Mouse (Mus musculus) cortical plate, adult 2 months (tissue): ENCODE measurements around the gene Sorbs2.

Experiments
- CTCF ChIP-seq: fragments of 200-500 bp; IDR thresholded peaks from 2 replicates; pipeline ENCODE4 v1.5.1; 2011; ENCODE audit warnings: mild to moderate bottlenecking, control low read depth, low read length; ENCODE audit not compliant: insufficient read depth; ENCODE audit errors: extremely low read depth
- POLR2A ChIP-seq: fragments of 200-500 bp; IDR thresholded peaks from 2 replicates; pipeline ENCODE4 v1.6.1; 2011; ENCODE audit warnings: mild to moderate bottlenecking, low read length, control low read depth; ENCODE audit not compliant: insufficient read depth; ENCODE audit errors: extremely low read depth

DNA sequence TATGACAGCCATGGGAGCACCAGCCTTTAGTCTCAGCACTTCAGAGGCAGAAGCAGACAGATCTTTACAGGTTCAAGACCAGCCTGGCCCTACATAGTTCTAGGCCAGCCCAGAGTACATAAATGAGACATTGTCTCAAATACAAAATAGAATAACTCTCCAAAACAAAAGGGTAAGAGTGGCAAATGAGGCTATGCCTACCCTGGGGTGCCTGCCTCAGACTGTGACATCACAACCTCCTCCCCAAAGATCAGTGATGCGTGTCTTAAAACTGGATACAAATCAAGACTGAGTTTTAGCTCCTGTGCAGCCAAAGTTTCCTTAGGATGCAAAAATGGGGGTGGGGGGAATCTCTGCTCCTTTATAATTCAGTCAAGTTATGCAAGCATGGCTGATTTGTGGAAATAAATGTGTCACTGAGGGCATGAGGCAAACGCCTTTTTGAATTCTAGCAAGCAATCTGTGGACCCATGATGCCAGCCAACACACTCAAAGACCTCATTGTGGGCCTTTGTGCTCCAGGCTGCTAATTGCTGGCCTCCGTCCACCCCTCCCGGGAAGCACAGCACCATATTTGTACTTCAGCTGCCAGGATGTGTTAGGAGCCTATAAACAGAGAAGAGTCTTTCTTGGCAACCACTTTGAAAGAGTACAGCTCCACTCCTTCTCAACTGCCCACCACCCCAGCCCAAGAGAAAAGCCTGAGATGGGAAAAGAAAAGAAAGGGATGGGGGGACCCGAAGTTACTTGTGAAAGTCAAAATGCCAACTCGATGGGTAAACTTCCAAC, 336.7 kb downstream of the Sorbs2 start:
- TF ChIP-seq POLR2A = no peak
- TF ChIP-seq CTCF = no peak
